Mouse (Mus musculus) activated CD4-positive, CD25-positive, alpha-beta regulatory T cell, adult 4 months (primary cell): ENCODE measurements around the gene Smim14. TPM values are rescaled to one million over a fixed set of nuclear protein-coding genes. Genes with fewer than 3 reads are reported as not detected.
A peak's percentile ranks its signal among the peaks of the same experiment; 100 is the strongest.
"Not testable (repeated sequence)": the region's sequence is repeated elsewhere in the genome, so short reads cannot be mapped to it uniquely, and the experiment has no call there.

Experiments used
- ATAC-seq: one replicate; pipeline ENCODE4 v1.8.0; 2017
- polyA plus RNA-seq, 2 experiments: library from polyadenylated mRNA; unstranded; fragments of 100-300 nt; shearing (Covaris generic); gene quantifications; one replicate each; pipeline ENCODE4 v1.2.1; 2017

Gene Smim14
- 100 to 1,000 TPM; 137 to 154 TPM for polyA plus RNA-seq

DNA sequence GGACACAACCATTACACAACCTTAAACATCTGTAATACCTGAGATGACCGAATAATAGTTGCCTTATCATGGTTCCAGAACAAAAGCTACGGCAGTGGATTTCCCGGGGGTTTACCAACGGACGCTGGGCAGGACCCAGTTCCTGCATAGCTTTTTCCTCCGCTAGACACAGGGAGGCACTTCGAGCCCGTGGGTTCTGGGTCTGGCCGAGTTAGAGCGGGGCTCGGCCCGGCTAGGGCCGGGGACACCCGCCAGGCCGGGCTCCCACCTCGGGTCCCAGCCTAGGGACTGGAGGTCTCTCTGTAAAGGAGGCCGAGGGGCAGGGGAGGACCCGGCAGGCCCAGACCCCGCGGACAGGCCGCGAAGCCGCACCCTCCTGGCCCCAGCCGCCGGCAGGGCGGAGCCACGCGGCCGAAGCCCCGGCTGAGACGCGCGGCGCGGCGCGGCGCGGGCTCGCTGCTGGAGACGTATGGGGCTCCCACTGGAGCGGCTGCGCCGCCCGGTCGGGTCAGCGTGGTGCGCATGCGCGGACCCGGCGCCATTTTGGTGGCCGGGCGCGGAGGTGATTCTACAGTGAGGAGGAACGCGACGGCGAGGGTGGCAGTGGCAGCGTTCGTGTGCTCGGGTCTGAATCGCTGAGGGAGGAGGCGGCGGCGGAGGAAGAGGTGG, at the start of gene Smim14, which contains the start of gene Ube2k:
Smim14 (minus strand) TSS at position 434 of the 669 bp plus-strand sequence.
Ube2k (plus strand) TSS at position 483 of the 669 bp plus-strand sequence.
- ATAC-seq = peak; percentile 78

DNA sequence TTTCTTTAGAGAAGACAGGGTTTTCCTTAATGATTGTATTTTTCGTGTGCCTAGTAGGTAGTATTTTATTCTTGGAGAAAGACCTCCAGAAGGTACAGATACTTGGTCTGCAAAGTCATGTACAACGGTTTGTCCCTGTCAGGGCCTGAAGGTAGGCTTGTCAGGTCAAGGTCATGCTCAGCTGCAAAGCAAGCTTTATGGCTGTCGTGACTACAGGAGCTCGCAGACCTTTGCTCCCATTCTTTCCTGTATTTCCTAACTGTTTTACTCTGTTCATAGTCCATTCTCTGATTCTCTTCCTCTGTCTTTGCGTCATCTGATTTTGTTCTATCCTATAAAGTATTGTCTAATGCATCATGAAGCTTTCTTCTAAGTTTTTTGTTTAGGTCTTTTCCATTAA, 49.3 kb upstream of the Smim14 start:
- no peak for ATAC-seq

GRCm38 (mm10) chr5:65578545-65578944, 41.6 kb upstream of the Smim14 start:
- ATAC-seq = no peak

GRCm38 (mm10) chr5:65575896-65576295, 38.9 kb upstream of the Smim14 start:
- no peak for ATAC-seq

- ATAC-seq = no peak
Observed at GRCm38 (mm10) chr5:65574876-65575275, 37.9 kb upstream of the Smim14 start.

- no peak for ATAC-seq
Observed at GRCm38 (mm10) chr5:65565486-65565885, 28.5 kb upstream of the Smim14 start.

- no peak for ATAC-seq
Observed at GRCm38 (mm10) chr5:65561125-65561893, 24.3 kb upstream of the Smim14 start.

DNA sequence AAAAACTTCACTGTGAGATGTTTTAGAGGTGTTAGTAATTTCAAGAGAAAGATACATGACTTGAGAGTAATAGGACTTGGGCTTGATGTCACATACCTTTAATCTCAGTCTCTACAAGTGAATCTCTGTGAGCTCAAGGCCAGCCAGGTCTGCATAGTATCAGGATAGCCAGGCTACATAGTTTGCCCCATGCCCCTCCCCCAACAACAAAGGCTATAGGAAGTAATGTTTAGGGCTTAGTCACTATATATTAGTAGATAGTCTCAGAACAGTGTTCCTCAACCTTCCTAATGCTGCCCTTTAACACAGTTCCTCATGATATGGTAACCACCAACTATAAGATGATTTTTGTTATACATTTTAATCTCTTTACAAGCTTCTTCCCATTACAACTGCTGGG, 20.1 kb upstream of the Smim14 start:
- ATAC-seq = no peak

GRCm38 (mm10) chr5:65549677-65550076, 12.7 kb upstream of the Smim14 start:
- no peak for ATAC-seq

- ATAC-seq = no peak
Observed at GRCm38 (mm10) chr5:65544616-65545015, 7.6 kb upstream of the Smim14 start.

DNA sequence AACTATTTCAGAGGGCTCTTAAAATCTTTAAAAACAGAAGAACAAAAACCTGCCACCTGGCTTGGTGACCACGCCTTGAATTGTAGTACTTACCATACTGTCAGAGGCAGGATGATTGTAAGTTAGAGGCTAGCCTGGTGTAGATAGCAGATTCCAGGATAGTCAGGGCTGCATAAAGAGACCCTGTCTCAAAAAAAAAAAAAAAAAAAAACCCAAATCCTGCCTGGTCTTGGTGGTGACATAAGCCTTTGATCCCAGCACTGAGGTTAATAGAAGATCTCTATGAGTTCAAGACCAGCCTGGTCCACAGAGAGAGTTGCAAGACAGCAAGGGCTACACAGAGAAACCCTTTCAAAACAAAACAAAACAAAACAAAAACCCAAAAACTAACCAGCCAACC, 6.5 kb upstream of the Smim14 start:
- no peak for ATAC-seq

GRCm38 (mm10) chr5:65541889-65542288, 4.9 kb upstream of the Smim14 start:
- no peak for ATAC-seq

GRCm38 (mm10) chr5:65539786-65540185, 2.8 kb upstream of the Smim14 start:
- no peak for ATAC-seq

- no peak for ATAC-seq
Observed at GRCm38 (mm10) chr5:65538829-65539228, 1.8 kb upstream of the Smim14 start.

GRCm38 (mm10) chr5:65538121-65538520, 1.1 kb upstream of the Smim14 start:
- no peak for ATAC-seq

DNA sequence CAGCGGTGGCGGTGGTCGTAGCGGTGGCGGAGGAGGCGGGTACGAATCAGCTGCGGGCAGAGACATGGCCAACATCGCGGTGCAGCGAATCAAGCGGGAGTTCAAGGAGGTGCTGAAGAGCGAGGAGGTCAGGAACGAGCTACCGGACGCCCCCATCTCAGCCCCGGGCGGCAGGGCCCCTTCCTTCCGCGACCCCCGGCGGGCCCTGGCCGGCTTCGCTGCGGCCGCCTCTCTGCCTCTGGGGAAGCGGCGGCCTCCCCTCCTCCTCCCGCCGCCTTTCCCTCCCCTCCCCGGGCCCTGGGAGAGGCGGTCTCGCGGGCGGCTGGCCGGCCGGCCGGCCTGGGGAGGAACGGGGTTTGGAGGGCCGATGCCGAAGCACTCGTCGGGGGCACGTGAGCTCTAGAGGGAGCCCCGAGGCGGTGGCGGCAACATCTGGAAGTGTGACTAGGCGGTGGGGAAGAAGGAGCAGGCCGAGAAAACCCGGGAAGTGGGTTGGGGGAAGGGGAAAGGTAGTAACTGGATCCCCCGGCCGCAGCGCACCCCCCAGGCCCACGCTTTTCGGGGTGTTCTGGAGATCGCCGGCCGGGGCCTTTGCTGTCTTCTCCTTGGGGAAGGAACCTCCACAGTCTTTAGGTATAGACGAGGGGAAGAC, 562 bp upstream of the Smim14 start:
- peak; percentile 20 for ATAC-seq

DNA sequence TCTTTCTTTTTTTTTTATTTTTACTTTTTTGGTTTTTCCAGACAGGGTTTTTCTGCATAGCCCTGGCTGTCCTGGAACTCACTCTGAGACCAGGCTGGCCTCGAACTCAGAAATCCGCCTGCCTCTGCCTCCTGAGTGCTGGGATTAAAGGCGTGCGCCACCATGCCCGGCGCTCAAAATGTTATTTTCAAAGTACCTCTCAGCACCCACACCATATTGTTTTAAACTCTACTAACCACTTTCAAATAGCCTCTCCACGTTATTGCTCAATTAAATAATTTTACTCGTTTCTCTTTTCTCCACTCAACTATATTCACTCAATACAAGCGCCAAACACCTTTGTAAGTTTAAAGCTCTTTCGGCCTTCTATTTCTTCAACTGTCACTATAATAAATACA, 917 bp downstream of the Smim14 start:
- ATAC-seq = not testable (repeated sequence)

- peak; percentile 50 for ATAC-seq
Observed at GRCm38 (mm10) chr5:65535457-65536067, 1.4 kb downstream of the Smim14 start.

DNA sequence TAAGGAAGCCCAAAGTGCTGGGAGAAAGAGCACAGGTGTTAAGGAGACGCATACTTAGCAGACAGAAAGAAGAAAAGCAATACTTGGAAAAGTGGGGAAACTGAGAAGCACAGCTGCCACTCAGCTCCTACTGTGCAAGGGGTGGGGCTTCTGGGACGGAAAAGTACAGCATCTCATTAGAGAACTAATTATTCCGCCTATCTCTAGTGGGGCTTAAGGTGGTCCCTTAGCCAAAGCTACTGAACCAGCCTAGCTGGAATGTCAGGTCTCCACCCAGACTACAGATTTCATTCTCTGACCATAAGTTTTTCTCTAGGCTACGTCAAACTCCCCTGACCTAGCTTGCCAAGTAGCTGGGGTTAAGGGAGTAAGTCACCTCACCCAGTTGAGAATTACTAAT, 2.5 kb downstream of the Smim14 start:
- ATAC-seq = no peak

GRCm38 (mm10) chr5:65531283-65531682, 5.7 kb downstream of the Smim14 start:
- ATAC-seq = no peak

DNA sequence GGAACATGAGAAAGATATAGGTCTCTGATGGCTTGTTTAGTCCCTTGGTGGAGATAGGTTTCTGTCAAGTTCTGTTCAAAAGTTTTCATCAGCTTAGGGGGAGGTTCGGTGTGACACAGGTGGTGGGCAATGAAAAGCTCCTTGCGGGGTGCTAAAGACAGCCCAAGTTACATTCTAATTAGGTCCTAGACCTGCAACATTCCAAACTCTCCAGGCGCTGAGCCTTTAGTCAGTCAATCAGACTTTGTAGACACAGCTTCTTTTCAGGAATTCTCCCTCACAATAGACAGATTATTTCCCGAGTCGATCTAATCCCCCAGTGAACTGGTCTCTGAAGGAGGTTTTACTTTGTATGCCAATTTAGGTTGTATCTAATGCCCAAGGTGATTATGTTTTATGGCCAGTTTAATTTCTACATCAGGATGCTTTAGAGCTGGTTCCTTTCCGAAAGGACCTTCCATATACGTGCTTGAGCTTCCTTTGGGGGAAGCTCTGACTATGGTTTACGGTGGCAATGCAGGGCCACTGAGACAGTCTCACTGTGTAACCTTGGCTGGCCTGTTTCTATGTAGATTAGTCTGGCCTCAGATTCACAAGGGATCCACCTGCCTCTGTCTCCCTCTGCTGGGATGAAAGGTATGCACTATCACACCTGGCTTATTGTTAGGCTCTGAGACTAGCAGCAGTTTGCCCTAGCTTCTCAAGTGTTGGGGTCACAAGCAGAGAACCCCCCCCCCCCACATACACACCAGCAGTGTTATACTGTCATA, 11.1 kb downstream of the Smim14 start:
- peak; percentile 59 for ATAC-seq

- ATAC-seq = no peak
Observed at GRCm38 (mm10) chr5:65524831-65525230, 12.2 kb downstream of the Smim14 start.
